Mouse (Mus musculus) ES-E14 (cell line): Measurements from ENCODE around the gene Sult5a1. TPM values are rescaled to one million over a fixed set of nuclear protein-coding genes. Genes with fewer than 3 reads are reported as not detected.
"Not testable (repeated sequence)": the region's sequence is repeated elsewhere in the genome, so short reads cannot be mapped to it uniquely, and the experiment has no call there.

Experiments
- DNase-seq: peaks from one replicate; pipeline ENCODE4 v3.0.0-alpha.2; 2013; ENCODE audit warnings: low read depth, low spot score
- H3K27ac ChIP-seq: 2 replicates; pipeline ENCODE4 v1.5.1; 2012; ENCODE audit warnings: low read depth, mild to moderate bottlenecking, low read length, moderate library complexity, mixed read lengths; ENCODE audit not compliant: poor library complexity, insufficient read depth, severe bottlenecking
- H3K36me3 ChIP-seq: 2 replicates; pipeline ENCODE4 v1.6.1; 2012; ENCODE audit warnings: mild to moderate bottlenecking, low read length, moderate library complexity, mixed read lengths; ENCODE audit not compliant: control insufficient read depth, poor library complexity, insufficient read depth, severe bottlenecking
- H3K4me1 ChIP-seq, 2 experiments: fragments of 150-350 bp in 1 of 2; sonication (generic) in 1 of 2; 2 replicates each; pipeline ENCODE4 v1.6.1; 2012; ENCODE audit warnings: low read length in 2 of 2, mild to moderate bottlenecking in 1 of 2, mixed read lengths in 1 of 2; ENCODE audit not compliant: control insufficient read depth in 2 of 2, insufficient read depth in 2 of 2, poor library complexity in 1 of 2
- H3K4me3 ChIP-seq, 2 experiments: fragments of 150-350 bp in 1 of 2; sonication (generic) in 1 of 2; 2 replicates each; pipeline ENCODE4 v1.5.1; 2012; ENCODE audit warnings: low read length in 2 of 2, low read depth in 1 of 2, mild to moderate bottlenecking in 1 of 2, mixed read lengths in 1 of 2; ENCODE audit not compliant: insufficient read depth in 1 of 2, poor library complexity in 1 of 2, severe bottlenecking in 1 of 2
- H3K9ac ChIP-seq: 2 replicates; pipeline ENCODE4 v1.6.1; 2012; ENCODE audit warnings: low read depth, mild to moderate bottlenecking, low read length, mixed read lengths; ENCODE audit not compliant: poor library complexity, insufficient read depth, severe bottlenecking
- H3K9me3 ChIP-seq: fragments of 150-350 bp; sonication (generic); 2 replicates; pipeline ENCODE4 v1.6.1; 2012; ENCODE audit warnings: low read depth, mild to moderate bottlenecking, low read length; ENCODE audit not compliant: control insufficient read depth, insufficient read depth
- CHD2 ChIP-seq: IDR thresholded peaks from 2 replicates; pipeline ENCODE4 v1.6.1; 2014; ENCODE audit warnings: mild to moderate bottlenecking, low read depth, low read length, inconsistent platforms
- HCFC1 ChIP-seq: IDR thresholded peaks from 2 replicates; pipeline ENCODE4 v1.6.1; 2012; ENCODE audit warnings: low read length, inconsistent platforms, borderline replicate concordance; ENCODE audit not compliant: insufficient read depth
- MAFK ChIP-seq: IDR thresholded peaks from 2 replicates; pipeline ENCODE4 v1.6.1; 2014; ENCODE audit warnings: mild to moderate bottlenecking, low read depth, low read length, inconsistent platforms; ENCODE audit not compliant: insufficient read depth
- ZC3H11A ChIP-seq: IDR thresholded peaks from 2 replicates; pipeline ENCODE4 v1.6.1; 2012; ENCODE audit warnings: low read depth, mild to moderate bottlenecking, inconsistent platforms, low read length, borderline replicate concordance
- ZNF384 ChIP-seq: IDR thresholded peaks from 2 replicates; pipeline ENCODE4 v1.6.1; 2012; ENCODE audit warnings: low read depth, low read length, inconsistent platforms
- in situ Hi-C, 2 experiments: fragments of 600-800 bp; cut with MboI; formaldehyde crosslinking; loops; one replicate each; pipeline ENCODE4 v1.15.1; 2025; ENCODE audit warnings: low sequenced_read_pairs in 2 of 2, inconsistent platforms in 1 of 2; ENCODE audit not compliant: unreplicated experiment in 2 of 2
- total RNA-seq: library from RNA; depleted of rRNA; stranded (reverse); fragments of 300-350 nt; gene quantifications from 2 replicates; pipeline ENCODE4 v1.2.3, GENCODE M21; 2012; rRNA removed

Sult5a1 gene
- total RNA-seq, result 3.1 and 3.3 TPM in 2 replicates

GRCm38 (mm10) chr8:123157888-123158465 lies at the start of gene Sult5a1:
Gene Sult5a1, minus strand, starts transcription at chr8:123158315.
- no peaks in the 10 kb centered on the region for H3K36me3 ChIP-seq
- no peak within 1 kb of the TSS for H3K9ac ChIP-seq
- H3K4me1 ChIP-seq, result peaks cover 0 to 7% of the 10 kb centered on the region in 2 experiments; a peak in 1 of 4 replicates
- no peak for DNase-seq
- in situ Hi-C loops, result no loop called here
- H3K9me3 ChIP-seq, result no peaks in the 10 kb centered on the region
- H3K4me3 ChIP-seq, result no peak within 1 kb of the TSS; a peak in 1 of 4 replicates
- TF ChIP-seq MAFK (no peak), ZNF384 (no peak), HCFC1 (no peak), CHD2 (no peak), ZC3H11A (no peak)
- no peak within 1 kb of the TSS for H3K27ac ChIP-seq

GRCm38 (mm10) chr8:123203571-123203970 lies 45.5 kb upstream of the Sult5a1 start:
- TF ChIP-seq HCFC1 (no peak), ZNF384 (no peak), MAFK (no peak), ZC3H11A (no peak), CHD2 (no peak)
- Histone ChIP-seq H3K27ac (no peak overlapping the region), H3K4me1 (no peaks in the 10 kb centered on the region), H3K9me3 (no peaks in the 10 kb centered on the region), H3K9ac (no peak overlapping the region), H3K36me3 (peaks cover 29% of the 10 kb centered on the region), H3K4me3 (no peak overlapping the region)
- in situ Hi-C loops, result no loop called here
- DNase-seq, result no peak

GRCm38 (mm10) chr8:123202288-123202687 lies 44.2 kb upstream of the Sult5a1 start:
- peaks cover 17% of the 10 kb centered on the region for H3K36me3 ChIP-seq
- in situ Hi-C loops, result no loop called here
- no peak overlapping the region for H3K9ac ChIP-seq
- DNase-seq, result peak; percentile 71
- H3K27ac ChIP-seq, result no peak overlapping the region
- H3K4me3 ChIP-seq, result no peak overlapping the region
- no peak for TF ChIP-seq HCFC1
- peak; percentile 55; the same call in 1 of the 2 replicates for TF ChIP-seq ZC3H11A
- no peaks in the 10 kb centered on the region for H3K9me3 ChIP-seq
- peaks cover 0 to 2% of the 10 kb centered on the region in 2 experiments; a peak in 1 of 4 replicates for H3K4me1 ChIP-seq

GRCm38 (mm10) chr8:123199864-123200263 lies 41.7 kb upstream of the Sult5a1 start:
- in situ Hi-C loops, result no loop called here
- no peak overlapping the region for H3K4me3 ChIP-seq
- no peaks in the 10 kb centered on the region for H3K36me3 ChIP-seq
- no peak overlapping the region for H3K27ac ChIP-seq
- no peaks in the 10 kb centered on the region for H3K9me3 ChIP-seq
- no peak for TF ChIP-seq CHD2
- no peak for TF ChIP-seq MAFK
- TF ChIP-seq ZC3H11A, result no peak
- TF ChIP-seq ZNF384, result no peak
- TF ChIP-seq HCFC1, result no peak
- no peak for DNase-seq
- H3K4me1 ChIP-seq, result peaks cover 0 to 2% of the 10 kb centered on the region in 2 experiments; a peak in 1 of 4 replicates
- no peak overlapping the region for H3K9ac ChIP-seq

GRCm38 (mm10) chr8:123197016-123197415 lies 38.9 kb upstream of the Sult5a1 start:
- H3K9ac ChIP-seq, H3K9me3 ChIP-seq, H3K36me3 ChIP-seq, H3K27ac ChIP-seq, H3K4me1 ChIP-seq, in situ Hi-C loops: not testable (repeated sequence)
- peak overlapping the region in 1 of 2 experiments; percentile 5; a peak in 1 of 4 replicates for H3K4me3 ChIP-seq
- DNase-seq, result peak; percentile 45
